Mouse (Mus musculus) monocyte, adult 2 months (primary cell): ENCODE results near the gene Zfp1.
"Not testable (repeated sequence)": the region's sequence is repeated elsewhere in the genome, so short reads cannot be mapped to it uniquely, and the experiment has no call there.

ENCODE experiments used
- DNase-seq, 2 experiments: peaks; one replicate each; pipeline ENCODE4 v3.0.0; 2022; ENCODE audit warnings: low spot score in 2 of 2, low read depth in 1 of 2

The Zfp1 gene

DNA sequence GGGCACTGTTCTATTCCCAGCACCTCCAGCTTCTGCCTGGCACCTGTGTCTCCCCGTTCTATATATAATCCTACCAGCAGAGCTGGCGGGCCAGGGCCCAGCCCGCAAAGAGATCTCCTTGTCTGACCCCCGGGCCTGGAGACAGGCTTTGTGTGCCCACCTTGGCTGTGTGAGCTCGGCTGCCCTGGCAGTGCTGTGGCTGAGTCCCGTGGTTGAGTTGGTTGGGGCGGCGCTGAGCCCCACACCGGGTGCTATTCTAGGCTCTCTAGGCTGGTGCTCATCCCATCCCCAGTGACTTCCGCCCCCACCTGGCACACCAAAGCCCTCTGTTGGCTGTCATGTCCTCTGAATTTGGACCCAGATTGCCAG, 18.4 kb upstream of the Zfp1 start:
- no peak for DNase-seq

DNA sequence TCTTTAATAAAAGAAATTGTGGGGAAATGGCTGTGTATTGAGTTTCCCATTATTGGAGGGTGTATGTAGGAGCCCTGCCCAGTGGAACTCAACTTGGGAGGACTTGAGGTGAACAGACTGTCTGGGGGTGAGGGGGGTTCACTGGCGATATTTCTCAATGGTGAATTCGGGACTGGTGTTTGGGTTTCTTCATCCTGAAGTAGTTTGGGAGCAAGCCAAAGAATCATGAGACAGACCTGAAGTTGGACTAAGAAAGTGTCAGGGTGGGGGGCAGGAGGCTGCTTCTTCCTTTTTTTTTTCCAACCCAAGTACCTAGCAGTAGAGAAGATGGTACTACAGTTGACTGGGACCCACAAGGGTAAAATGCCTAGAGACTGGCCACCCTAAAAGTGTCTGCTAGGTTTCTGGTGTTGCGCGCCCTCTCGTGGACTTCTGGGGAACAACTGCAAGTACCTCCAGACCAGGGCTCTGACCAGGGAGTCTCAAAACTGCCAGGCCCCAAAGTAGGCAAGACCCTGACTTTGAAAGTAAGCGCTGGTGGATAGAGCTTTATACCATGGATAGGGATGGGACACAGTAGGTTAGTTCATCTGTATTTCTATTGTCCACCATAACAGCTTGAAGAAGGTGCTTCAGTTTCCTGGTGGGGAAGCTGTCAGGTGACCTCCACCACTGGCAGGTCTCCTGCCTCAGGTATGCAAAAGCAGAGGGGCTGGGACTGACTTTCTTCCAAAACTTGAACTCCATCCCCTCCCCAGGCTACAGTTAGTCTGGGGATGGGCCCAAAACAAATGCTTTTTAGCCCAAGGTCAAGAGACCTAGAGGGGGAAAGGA, 17.3 kb upstream of the Zfp1 start:
- peak in 1 of 2 experiments; percentile 47 for DNase-seq

DNA sequence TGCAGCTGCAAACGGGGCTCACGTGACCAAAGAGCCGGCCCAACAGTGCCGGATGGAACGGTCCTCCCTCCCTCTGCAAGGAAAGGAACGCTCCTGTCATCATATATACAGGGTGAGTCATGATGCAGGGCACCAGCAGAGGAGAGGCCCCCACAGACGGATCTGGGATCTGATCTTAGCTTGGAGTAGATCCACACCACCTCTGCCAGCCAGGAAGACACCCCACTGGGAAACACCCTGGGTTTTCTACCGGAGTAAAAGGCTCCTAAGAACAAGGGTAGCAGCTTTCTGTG, 16.7 kb upstream of the Zfp1 start:
- no peak for DNase-seq

DNA sequence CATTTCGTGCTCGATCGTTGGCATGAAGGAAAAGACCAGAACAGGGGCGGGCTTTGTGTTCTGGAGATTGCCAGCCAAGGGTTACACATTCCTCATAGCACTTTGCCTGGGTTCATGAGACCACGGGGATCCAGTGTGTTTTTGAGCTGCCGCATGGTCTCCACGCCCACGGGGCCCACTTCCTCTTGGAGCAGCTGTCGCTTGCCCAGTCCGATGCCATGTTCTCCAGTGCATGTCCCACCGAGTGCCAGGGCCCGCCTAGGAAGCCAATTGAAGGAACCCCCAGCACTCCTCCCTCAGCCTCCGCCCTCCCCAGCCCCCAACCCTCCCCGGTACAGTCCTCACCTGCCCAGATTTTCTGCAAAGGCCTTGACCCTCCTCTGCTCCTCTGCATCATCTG, 16.3 kb upstream of the Zfp1 start:
- DNase-seq, result no peak

DNA sequence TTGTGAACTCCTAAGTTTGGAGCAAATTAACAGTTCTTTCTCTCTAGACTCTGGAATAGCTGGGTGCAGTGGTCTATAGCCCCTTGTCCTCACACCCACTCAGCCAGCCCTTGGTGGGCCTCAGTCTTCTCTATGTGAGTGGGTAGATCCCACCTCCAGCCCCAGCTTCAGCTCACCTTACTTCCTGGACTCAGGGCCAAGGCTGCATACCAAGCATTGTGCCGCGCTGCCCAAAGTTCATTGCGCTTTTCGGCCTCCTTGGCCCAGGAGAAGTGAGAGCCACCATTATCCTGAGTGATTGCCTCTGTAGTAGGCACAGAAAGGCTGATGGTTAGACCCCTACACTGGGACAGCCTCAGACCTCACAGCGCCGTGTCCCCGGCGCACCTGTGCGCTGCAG, 15.3 kb upstream of the Zfp1 start:
- no peak for DNase-seq

DNA sequence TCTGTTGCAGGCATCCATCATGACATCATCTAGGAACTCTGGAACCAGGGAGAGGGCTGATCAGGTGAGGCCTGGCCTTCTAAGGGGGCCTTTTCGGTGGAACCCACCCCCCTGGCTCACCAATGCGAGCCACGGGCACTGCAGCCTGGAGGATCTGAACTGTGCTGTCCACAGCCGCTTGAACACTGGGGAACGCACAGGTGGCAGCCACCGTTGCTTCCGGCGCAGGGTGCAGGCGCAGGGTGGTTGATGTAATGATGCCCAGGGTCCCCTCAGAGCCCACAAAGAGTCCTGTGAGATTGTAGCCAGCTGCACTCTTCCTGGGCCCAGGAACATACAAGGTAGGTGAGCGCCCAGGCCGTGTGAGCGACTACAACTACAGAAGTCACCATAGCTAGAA, 14.8 kb upstream of the Zfp1 start:
- no peak for DNase-seq

DNA sequence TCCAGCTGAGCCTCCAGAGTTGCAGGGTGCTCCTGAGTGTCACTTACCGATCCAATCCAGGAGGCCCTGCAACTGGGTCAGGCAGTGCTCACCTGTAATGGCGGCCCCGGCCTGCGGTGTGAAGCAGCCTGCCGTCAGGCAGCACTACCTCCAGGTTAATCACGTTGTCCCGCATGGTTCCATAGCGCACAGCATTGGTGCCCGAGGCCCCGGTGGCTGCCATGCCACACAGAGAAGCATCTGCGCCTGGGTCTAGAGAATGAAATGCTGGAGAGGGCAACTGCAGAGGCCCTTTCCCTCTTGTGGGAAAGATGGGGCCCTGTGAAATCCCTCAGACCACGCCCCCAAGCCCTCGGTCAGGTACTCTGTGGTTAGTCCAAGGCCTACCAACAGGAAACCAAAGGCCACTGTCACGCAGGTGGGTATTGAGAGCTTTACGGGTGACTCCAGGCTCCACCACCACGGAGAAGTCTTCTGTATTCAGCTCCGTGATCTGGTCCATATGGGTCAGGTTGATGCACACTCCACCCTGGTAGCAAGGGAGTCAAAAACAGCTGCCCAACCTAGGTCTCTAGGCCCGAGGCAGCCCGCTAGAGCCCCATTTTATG, 14.2 kb upstream of the Zfp1 start:
- no peak for DNase-seq

DNA sequence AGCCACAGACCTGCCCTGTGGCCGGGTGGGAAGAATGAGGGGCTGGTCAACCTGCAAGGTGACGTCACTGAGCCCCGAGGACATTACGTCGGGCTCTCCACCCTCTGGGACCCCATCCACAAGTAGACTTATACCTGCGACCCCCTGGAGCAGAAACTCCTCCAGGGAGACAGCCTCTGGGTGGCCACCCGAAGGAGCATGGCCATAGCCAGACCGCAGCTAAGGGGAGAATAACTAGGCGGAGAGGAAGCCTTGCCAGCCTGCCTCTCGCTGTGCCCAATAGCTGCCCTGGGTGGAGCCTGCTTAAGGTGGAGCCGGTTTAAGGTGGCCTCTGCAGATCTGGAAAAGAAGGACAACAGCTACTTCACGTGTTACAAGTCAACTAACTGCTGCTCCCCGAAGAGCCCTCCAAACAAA, 13.1 kb upstream of the Zfp1 start, which contains the start of gene Ldhd:
Gene Ldhd, minus strand, starts transcription at position 270 of the 417 bp plus-strand sequence.
- no peak for DNase-seq

DNA sequence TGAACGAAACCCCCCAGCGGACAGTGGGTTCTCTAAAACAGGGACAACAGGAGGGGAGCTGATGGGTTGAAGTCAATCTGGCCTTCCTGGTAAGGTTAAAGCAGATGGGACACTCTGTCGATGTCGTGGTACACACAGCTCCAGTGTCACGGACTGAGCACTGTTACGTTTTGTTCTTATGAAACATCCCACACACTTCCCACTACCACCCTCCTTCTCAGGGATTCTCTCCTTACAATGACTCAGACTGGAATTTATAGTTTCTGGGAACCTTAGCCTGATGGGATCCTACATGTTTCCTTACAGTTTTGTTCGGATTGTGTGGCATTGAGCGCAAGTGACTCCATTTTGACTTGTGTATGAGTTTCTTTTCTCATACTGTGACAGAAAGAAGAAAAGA, 11.6 kb upstream of the Zfp1 start:
- DNase-seq, result no peak

DNA sequence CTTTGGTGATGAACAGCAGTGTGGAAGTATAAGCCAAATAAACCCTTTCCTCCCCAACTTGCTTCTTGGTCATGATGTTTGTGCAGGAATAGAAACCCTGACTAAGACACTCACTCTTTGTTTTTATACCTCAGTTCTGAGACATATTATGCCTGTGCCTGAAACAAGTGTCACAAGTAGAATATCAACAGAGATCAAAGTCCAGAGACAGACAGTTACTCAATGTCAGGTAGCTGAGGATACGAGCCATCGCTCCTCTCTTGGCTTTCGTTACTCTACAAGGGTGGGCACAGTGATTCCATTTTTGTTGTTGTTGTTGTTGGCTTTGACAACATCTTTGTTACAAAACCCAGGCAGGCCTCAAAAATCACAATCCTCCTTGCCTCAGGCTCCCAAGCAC, 10.2 kb upstream of the Zfp1 start:
- DNase-seq, result no peak

DNA sequence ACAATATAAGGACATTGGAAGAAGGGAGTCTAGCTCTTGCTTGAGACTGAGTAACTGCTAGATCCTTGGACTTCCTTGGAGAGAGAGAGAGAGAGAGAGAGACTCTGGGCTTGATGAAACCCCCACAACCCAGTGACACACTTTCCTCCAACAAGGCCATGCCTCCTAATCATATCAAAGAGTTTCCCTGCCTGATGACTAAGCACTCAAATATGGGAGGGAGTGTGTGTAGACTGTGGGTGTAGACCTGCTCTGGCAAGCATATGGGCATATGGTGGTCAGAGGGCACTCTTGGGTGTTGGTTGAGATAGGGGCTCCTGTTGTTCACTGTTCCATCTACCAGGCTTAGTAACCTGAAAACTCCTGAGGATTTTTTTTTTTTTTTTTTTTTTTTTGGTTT, 5.1 kb upstream of the Zfp1 start:
- DNase-seq, result no peak

DNA sequence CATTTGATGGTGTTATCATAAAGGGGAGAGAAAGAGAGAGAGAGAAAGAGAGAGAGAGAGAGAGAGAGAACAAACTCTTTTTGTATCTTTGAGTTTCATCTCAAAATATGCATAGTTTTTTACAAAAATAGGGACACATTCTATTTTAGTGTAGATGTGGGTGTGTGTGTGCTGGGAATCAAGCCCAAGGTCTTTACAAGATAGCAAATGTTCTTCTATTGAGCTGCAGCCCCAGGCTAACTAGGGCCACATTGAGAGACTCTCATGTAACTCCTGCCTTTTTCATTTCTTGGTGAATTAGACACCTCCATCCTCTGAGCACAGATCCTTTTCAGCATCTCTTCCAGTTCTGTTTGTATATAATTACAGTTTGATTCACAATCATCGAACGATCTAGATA, 2.1 kb upstream of the Zfp1 start:
- DNase-seq, result no peak

DNA sequence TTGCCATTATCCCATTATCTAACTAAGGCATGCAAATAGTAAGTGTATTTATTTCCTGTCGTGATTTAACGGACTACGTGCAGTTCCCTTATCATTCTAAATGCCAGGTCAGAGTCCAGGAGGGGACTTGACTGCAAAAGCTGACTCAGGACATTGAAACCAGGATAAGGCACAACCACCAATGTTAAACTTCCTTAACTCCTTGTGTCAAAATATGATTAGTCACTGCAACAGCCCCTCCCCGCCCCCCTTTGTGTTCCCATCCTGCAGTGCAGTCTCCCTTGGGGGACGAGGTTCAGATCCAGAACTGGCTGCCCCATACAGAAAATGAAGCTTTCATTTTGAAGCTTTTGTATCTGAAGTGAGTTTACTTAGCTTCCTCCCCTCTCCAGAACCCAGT, 705 bp upstream of the Zfp1 start:
- no peak for DNase-seq

DNA sequence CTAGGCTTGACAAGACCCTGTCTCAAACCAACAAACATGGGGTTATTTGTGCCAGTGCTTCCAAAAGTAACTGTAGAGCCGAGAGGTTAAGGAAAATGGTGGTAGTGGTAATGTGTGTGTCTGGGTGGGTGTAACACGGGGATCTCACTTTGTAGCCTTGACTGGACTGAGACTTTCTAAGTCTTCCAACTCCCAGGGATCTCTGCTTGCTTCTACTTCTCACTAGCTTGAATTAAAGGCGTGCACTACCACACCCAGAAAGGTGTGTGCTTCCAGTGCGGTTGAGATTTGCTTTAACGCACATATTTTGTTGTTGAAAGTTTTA, 300 bp upstream of the Zfp1 start:
- DNase-seq, result no peak

DNA sequence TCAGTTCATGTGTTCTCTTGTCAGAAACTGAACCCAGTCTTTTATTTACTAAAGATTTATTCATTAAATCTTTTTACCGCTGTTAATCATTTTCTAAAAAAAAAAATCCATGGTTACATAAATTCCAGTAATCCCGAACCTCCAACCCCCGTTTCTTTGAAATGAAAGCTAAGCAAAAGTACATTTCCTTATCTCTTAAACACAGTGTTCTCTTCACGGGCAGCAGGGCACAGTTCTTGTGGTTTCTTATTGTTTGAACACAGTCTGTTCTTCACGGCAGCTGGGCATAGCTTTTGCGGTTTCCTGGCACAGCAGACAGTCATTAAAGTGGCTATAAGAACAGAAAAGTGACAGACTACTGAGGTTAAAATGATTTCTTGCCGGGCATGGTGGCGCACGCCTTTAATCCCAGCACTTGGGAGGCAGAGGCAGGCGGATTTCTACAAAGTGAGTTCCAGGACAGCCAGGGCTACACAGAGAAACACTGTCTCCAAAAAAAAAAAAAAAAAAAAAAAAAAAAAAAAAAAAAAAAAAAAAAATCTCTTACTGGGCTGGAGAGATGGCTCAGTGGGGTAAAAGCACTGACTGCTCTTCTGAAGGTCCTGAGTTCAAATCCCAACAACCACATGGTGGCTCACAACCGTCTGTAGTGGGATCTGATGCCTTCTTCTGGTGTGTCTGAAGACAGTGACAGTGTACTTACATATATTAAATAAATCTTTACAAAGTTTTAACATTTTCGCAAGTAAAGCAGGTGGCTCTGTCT, 1.3 kb downstream of the Zfp1 start:
- DNase-seq, result not testable (repeated sequence)

DNA sequence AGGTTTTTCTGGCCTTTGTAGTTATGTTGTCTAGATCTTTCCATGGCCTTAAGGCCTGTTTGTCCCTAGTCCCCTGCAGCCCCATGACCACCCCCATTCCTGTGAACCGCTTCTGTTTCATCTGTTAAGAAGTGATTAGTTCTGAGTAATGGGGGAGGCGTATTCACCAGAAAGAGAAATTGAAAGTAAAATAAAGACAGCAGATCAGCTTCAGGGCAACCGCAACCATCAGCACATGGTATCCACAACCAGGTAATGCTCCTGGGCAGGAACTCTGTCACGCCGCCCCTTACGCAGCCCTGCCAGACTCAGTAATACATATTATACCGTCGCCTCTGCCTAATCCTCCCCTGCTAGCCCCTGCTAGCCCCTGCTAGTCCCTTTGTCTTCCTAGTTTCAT, 2.5 kb downstream of the Zfp1 start:
- DNase-seq, result no peak

DNA sequence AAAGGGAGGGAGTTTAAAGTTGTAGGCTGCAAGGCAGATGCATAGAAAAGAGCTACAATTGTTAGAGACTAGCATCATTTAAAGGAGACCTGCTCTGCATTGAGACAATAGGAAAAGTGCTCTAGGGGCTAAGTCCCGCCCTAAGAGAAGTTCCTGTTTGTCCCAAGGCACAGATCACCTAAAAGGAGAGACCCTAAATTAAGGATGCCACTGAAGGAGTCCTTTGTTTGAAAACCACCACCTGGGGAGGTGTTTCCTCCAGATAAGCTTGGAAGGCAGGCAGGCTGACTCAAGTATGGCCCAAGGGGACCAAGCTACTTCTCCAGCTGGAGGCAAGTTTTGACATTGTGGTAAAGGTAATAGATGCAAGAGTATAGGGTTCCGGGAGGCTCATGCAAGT, 5.6 kb downstream of the Zfp1 start:
- DNase-seq, result no peak

DNA sequence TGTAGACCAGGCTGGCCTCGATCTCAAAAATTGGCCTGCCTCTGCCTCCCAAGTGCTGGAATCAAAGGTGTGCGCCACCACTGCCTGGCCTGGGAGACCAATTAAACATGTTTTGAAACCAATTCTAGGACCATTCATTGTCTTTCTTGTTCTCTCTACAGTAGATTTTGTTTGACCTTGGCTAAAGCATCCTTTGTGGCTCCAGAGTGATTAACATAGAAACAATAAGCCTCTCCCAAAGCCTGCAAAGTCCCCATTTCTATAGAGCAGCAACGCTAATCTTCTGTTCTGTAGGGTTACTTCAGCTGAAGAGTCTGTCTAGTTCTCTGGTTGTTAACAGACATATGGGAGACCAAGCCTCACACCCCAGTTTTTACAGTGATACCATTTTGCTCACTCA, 7.5 kb downstream of the Zfp1 start:
- no peak for DNase-seq

DNA sequence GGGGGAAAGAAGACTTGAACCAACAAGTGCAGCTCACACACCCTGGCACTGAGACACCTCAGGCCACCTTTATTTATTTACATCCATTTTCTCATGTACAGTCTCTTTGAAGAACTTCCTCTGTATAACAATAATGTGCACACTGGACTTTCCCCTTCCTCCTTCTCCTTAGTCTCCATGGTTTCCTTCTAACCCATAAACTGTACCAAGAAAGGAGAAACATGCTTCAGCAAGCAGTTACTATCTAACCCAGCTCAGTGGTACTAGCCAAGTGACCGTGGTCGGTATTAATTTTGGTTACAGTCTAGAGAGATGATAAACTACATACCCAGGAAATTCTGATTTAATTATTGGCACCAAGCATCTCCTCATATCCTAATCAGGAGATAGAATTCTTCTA, 10.3 kb downstream of the Zfp1 start:
- DNase-seq, result no peak

DNA sequence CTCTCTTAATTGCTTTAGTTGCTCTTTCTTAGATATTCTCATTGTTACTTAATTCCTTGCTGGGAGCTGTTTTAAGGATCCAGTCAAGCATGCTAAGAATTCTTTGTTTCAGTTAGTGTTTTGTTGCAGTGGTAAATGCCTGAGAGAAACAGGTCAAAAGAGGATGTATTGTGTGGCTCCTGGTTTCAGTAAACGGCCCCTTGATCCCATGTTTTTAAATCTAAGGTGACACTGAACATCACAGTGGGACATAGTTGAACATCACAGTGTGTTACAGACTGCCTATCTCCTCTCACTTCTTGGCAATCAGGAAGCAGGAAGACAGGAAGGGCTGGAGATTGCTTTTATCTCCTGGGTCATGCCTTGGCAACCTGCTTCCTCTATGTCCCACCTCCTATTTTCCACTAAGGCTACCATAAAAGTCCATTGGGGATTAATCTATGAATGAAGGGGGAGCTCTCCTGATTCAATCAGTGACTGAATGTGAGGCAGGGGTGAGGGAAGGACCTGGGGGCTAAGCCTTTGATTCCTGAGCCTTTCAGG, 14.2 kb downstream of the Zfp1 start:
- DNase-seq, result no peak

DNA sequence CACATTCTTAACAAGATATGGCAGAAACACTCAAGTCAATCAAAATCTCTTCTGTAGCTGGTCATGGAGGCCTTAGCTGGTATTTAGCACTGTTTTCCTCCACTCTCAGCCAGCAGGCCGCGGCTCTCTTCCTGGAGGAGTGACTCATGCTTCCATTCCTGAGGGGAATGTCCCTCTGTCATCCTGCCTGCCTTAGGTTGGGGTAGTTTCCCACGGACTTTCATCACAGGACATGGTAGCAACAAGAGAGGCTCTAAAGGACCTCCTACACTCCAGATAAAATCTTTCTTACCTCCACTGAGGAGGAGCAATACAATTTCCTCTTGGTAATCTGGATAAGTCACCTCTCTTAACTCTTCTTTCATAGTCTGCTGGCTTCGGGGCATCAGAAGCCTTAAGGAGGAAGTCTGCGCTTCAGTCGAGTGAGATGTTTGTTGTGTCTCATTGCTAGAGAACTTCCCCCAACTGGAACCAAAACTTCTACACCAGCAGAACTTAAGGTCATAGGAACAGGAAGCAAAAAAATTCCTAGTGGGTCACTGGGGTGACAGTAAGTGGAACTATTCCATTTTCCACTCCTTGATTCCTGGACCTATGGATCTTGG, 15.7 kb downstream of the Zfp1 start:
- DNase-seq, result no peak

DNA sequence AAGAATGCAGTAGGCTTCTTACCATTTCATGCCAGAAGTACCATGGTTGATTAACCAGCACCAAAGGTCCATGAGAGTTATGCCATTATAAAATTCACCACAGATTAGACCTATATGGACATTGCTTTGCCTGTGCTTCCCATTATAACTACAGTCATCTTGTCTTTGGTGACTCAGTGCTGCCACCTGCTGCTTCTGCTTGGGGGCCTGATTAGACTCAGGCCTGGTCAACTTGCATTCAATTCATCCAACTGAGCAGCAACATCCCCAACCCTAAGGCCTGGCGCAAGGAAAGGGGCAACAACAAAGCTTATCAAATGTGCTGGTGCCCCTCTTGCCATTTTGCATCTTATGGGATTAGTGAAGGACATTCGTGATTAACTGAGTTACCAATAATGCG, 19.3 kb downstream of the Zfp1 start:
- peak in 1 of 2 experiments; percentile 42 for DNase-seq
